Mouse (Mus musculus): ENCODE measurements around the gene Spast.

Gene Spast

GRCm38 (mm10) chr17:74420656-74421055, 81.9 kb downstream of the Spast start:
- DNase-seq (ENCODE audit: extremely low spot score, low read depth, low spot score), result no peak

- no peak for DNase-seq (ENCODE audit: extremely low spot score, low read depth, low spot score)
Measured at GRCm38 (mm10) chr17:74424401-74425005, 85.7 kb downstream of the Spast start.

GRCm38 (mm10) chr17:74430074-74430473, 91.3 kb downstream of the Spast start:
- no peak for DNase-seq (ENCODE audit: extremely low spot score, low read depth, low spot score)

- DNase-seq (ENCODE audit: extremely low spot score, low read depth, low spot score), result no peak
Measured at GRCm38 (mm10) chr17:74431481-74431880, 92.7 kb downstream of the Spast start.

GRCm38 (mm10) chr17:74432631-74433030, 93.8 kb downstream of the Spast start:
- no peak for DNase-seq (ENCODE audit: extremely low spot score, low read depth, low spot score)

GRCm38 (mm10) chr17:74437762-74438161, 99.0 kb downstream of the Spast start:
- no peak for DNase-seq (ENCODE audit: extremely low spot score, low read depth, low spot score)

- DNase-seq (ENCODE audit: extremely low spot score, low read depth, low spot score), result no peak
Measured at GRCm38 (mm10) chr17:74440486-74440885, 101.7 kb downstream of the Spast start.
